In the genomic region with DNA sequence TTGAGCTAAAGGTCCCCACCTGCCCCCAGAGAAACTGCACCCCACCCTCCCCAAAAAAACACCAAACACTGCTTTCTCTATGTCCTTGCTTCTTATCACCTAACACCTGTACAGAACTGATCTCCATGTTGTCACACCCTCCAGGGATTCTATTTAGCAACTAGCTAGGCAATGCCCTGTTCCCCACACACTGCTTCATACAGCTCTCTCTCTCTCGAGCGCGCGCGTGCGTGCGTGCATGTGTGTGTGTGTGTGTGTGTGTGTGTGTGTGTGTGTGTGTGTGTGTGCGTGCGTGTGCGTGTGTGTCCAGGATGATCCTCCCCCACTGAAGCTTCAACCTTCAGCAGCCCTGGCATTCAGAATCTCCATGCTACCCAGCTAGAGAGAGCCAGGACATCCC, we compare ENCODE assay signal across 10 mouse cellular contexts. TPM values are rescaled to one million over a fixed set of nuclear protein-coding genes. Genes with fewer than 3 reads are reported as not detected.
DNase-seq lines count a peak whose midpoint lies in the region; ATAC-seq and TF ChIP-seq lines count a peak whose summit lies in the region.
"Had no signal": no experiment of that assay in that cellular context is flagged by ENCODE, and none has a peak within 500 bp of the region (broad histone marks: within the 10 kb centered on the region; RNA-seq: fewer than 3 reads in every experiment).

No protein-coding gene starts in this region.

- H3K4me2 ChIP-seq in forebrain, postnatal 0 days (ENCODE audit: low read depth), result no peak overlapping the region
- peak overlapping the region; percentile 44 for H3K4me2 ChIP-seq in midbrain, embryonic 12.5 days (replicated peaks)

- no peak for TF ChIP-seq CTCF in kidney, adult 2 months (conservative IDR thresholded peaks at IDR 0.05; ENCODE audit: insufficient read depth, insufficient read length, low read depth, low read length)
- TF ChIP-seq CTCF in bone marrow macrophage, adult 2 months (IDR thresholded peaks at IDR 0.05; ENCODE audit: low read depth, low read length), result no peak
- no peak for TF ChIP-seq CTCF in forebrain, postnatal 0 days (IDR thresholded peaks at IDR 0.05; ENCODE audit: low read depth)

- no peak for ATAC-seq in forebrain, postnatal 0 days
- no peak for ATAC-seq in midbrain, embryonic 12.5 days (ENCODE audit: low FRiP score, low read depth)
- ATAC-seq: Patski had no signal

- no peaks in the 10 kb centered on the region for H3K36me3 ChIP-seq in kidney, adult 2 months (ENCODE audit: control insufficient read depth, insufficient read depth, low read length)
- H3K36me3 ChIP-seq in forebrain, postnatal 0 days (ENCODE audit: insufficient read depth), result 0 out of 2 replicates have a peak, but pooled peaks cover 4% of the 10 kb centered on the region
- H3K36me3 ChIP-seq in midbrain, embryonic 12.5 days, result 0 out of 2 replicates have a peak, but pooled peaks cover 6% of the 10 kb centered on the region

- H3K9ac ChIP-seq in forebrain, postnatal 0 days, result no peak overlapping the region
- peak overlapping the region; percentile 47; the same call in 1 of the 2 replicates for H3K9ac ChIP-seq in midbrain, embryonic 12.5 days (replicated peaks)

- no peak for DNase-seq in kidney, adult 2 months
- no peak for DNase-seq in kidney, postnatal 36 days
- no peak for DNase-seq in forebrain, postnatal 0 days
- no peak for DNase-seq in urinary bladder, postnatal 36 days (ENCODE audit: low spot score in 2 of 2)
- DNase-seq in layer of hippocampus, postnatal 10 days (ENCODE audit: low spot score in 2 of 2), result no peak
- no peak for DNase-seq in spleen, postnatal 4 days (ENCODE audit: low spot score in 2 of 2)

- no peaks in the 10 kb centered on the region for H3K4me1 ChIP-seq in kidney, adult 2 months (ENCODE audit: control insufficient read depth, insufficient read depth, low read length)
- peaks cover 42% of the 10 kb centered on the region for H3K4me1 ChIP-seq in bone marrow macrophage, adult 2 months (ENCODE audit: control insufficient read depth, insufficient read depth, low read length)
- peaks cover 15% of the 10 kb centered on the region for H3K4me1 ChIP-seq in forebrain, postnatal 0 days (ENCODE audit: insufficient read depth)
- peaks cover 67% of the 10 kb centered on the region for H3K4me1 ChIP-seq in midbrain, embryonic 12.5 days

- no peak for TF ChIP-seq POLR2A in kidney, adult 2 months (IDR thresholded peaks at IDR 0.05; ENCODE audit: low read depth, low read length)
- TF ChIP-seq POLR2A in bone marrow macrophage, adult 2 months (IDR thresholded peaks at IDR 0.05; ENCODE audit: borderline replicate concordance, low read depth, low read length), result no peak

- H3K4me3 ChIP-seq in kidney, adult 2 months (ENCODE audit: insufficient read depth, low read depth, low read length), result peak overlapping the region; percentile 60
- H3K4me3 ChIP-seq in bone marrow macrophage, adult 2 months (ENCODE audit: insufficient read depth, low read length), result peak overlapping the region; percentile 81
- H3K4me3 ChIP-seq in forebrain, postnatal 0 days (ENCODE audit: low read depth, low read length), result no peak overlapping the region
- H3K4me3 ChIP-seq in midbrain, embryonic 12.5 days, result no peak overlapping the region

- H3K9me3 ChIP-seq in forebrain, postnatal 0 days (ENCODE audit: low read length), result no peaks in the 10 kb centered on the region
- H3K9me3 ChIP-seq in midbrain, embryonic 12.5 days, result no peaks in the 10 kb centered on the region

- peak overlapping the region; percentile 72 for H3K27ac ChIP-seq in kidney, adult 2 months (ENCODE audit: insufficient read depth, low read depth, low read length)
- H3K27ac ChIP-seq in bone marrow macrophage, adult 2 months (ENCODE audit: insufficient read depth, low read depth, low read length), result peak overlapping the region; percentile 86
- 0 out of 2 replicates have a peak overlapping the region, but pooled peaks have one; percentile 65 for H3K27ac ChIP-seq in forebrain, postnatal 0 days (ENCODE audit: low read depth, low read length)
- no peak overlapping the region for H3K27ac ChIP-seq in midbrain, embryonic 12.5 days (replicated peaks)

- WGBS in kidney, adult 2 months, result 70% methylated on average over 10 of the region's 10 CpGs
- 83% methylated on average over 10 of the region's 10 CpGs for WGBS in forebrain, postnatal 0 days
- 95% methylated on average over 10 of the region's 10 CpGs for WGBS in midbrain, embryonic 12.5 days

- no peaks in the 10 kb centered on the region for H3K27me3 ChIP-seq in kidney, adult 2 months (replicated peaks; ENCODE audit: control insufficient read depth, insufficient read depth, low read length)
- H3K27me3 ChIP-seq in forebrain, postnatal 0 days (ENCODE audit: insufficient read depth, low read length), result no peaks in the 10 kb centered on the region
- H3K27me3 ChIP-seq in midbrain, embryonic 12.5 days, result no peaks in the 10 kb centered on the region; the same call in 1 of the 2 replicates
- H3K27me3 ChIP-seq: Patski had no signal

RNA-seq across cellular contexts. Expression of gene Akna, which starts 1.1 kb away (rescaled TPM):
- polyA plus RNA-seq in kidney, adult 2 months (2012; rRNA removed), result 2.2 and 5.8 TPM in 2 replicates
- polyA plus RNA-seq in bone marrow macrophage, adult 2 months (2012; ENCODE audit: insufficient read depth, insufficient read length, missing spikeins), result 33.3 and 39.4 TPM in 2 replicates
- 3.5 and 6.1 TPM in 2 replicates for total RNA-seq in forebrain, postnatal 0 days (2014; rRNA removed)
- 1.2 and 3.8 TPM in 2 replicates for polyA plus RNA-seq in forebrain, postnatal 0 days (2015; fragmentation: Nextera tagmentation; extraction: Ambion mirVana)
- 16.3 and 16.8 TPM in 2 replicates for polyA plus RNA-seq in midbrain, embryonic 12.5 days (2016; fragmentation: Nextera tagmentation; extraction: Ambion mirVana)
- 1 to 10 TPM; 4.0 to 5.0 TPM for total RNA-seq in layer of hippocampus, postnatal 10 days (2021)

RNA-seq across cellular contexts. Expression of gene Orm2, which starts 39.8 kb away (rescaled TPM):
- polyA plus RNA-seq in kidney, adult 2 months (2012; rRNA removed), result 0.16 TPM in 1 of 2 replicates, not detected in the other
- polyA plus RNA-seq in bone marrow macrophage, adult 2 months (2012; ENCODE audit: insufficient read depth, insufficient read length, missing spikeins), result not detected in 2 replicates
- not detected in 2 replicates for total RNA-seq in forebrain, postnatal 0 days (2014; rRNA removed)
- polyA plus RNA-seq in forebrain, postnatal 0 days (2015; fragmentation: Nextera tagmentation; extraction: Ambion mirVana), result not detected in 2 replicates
- polyA plus RNA-seq in midbrain, embryonic 12.5 days (2016; fragmentation: Nextera tagmentation; extraction: Ambion mirVana), result not detected in 2 replicates
- total RNA-seq in layer of hippocampus, postnatal 10 days (2021), result not detected
- total RNA-seq: megakaryocyte progenitor cell, adult 5-6 weeks had no signal

RNA-seq across cellular contexts. Expression of gene Orm3, which starts 46.1 kb away (rescaled TPM):
- polyA plus RNA-seq in kidney, adult 2 months (2012; rRNA removed), result 0.14 and 0.38 TPM in 2 replicates
- polyA plus RNA-seq in bone marrow macrophage, adult 2 months (2012; ENCODE audit: insufficient read depth, insufficient read length, missing spikeins), result not detected in 2 replicates
- not detected in 2 replicates for total RNA-seq in forebrain, postnatal 0 days (2014; rRNA removed)
- not detected in 2 replicates for polyA plus RNA-seq in forebrain, postnatal 0 days (2015; fragmentation: Nextera tagmentation; extraction: Ambion mirVana)
- polyA plus RNA-seq in midbrain, embryonic 12.5 days (2016; fragmentation: Nextera tagmentation; extraction: Ambion mirVana), result not detected in 2 replicates
- not detected for total RNA-seq in layer of hippocampus, postnatal 10 days (2021)
- total RNA-seq: megakaryocyte progenitor cell, adult 5-6 weeks had no signal

RNA-seq across cellular contexts. Expression of gene Orm1, which starts 57.7 kb away (rescaled TPM):
- 7.1 and 8.9 TPM in 2 replicates for polyA plus RNA-seq in kidney, adult 2 months (2012; rRNA removed)
- polyA plus RNA-seq in bone marrow macrophage, adult 2 months (2012; ENCODE audit: insufficient read depth, insufficient read length, missing spikeins), result not detected in 2 replicates
- not detected in 2 replicates for total RNA-seq in forebrain, postnatal 0 days (2014; rRNA removed)
- not detected in 2 replicates for polyA plus RNA-seq in forebrain, postnatal 0 days (2015; fragmentation: Nextera tagmentation; extraction: Ambion mirVana)
- polyA plus RNA-seq in midbrain, embryonic 12.5 days (2016; fragmentation: Nextera tagmentation; extraction: Ambion mirVana), result not detected in 2 replicates
- total RNA-seq in layer of hippocampus, postnatal 10 days (2021), result not detected

Comparison
In these comparisons a context has a peak if more than half of its experiments do, and no peak if none do; other contexts are left out.
1. H3K4me3 ChIP-seq: peak in kidney, adult 2 months (single experiment) and bone marrow macrophage, adult 2 months (single experiment); none in forebrain, postnatal 0 days (single experiment) and midbrain, embryonic 12.5 days (single experiment).